Mouse (Mus musculus) kidney, adult 8-10 months (tissue): ENCODE data around the gene Trim65.

Experiments
- DNase-seq, 2 experiments: peaks; one replicate each; pipeline ENCODE4 v3.0.0; 2022

Trim65 gene

GRCm38 (mm10) chr11:116130488-116131205 is at the start of gene Trim65:
Gene Trim65 (minus strand): TSS chr11:116131128.
- DNase-seq, result peak; percentile 88 to 90

GRCm38 (mm10) chr11:116178411-116179121 is 47.6 kb upstream of the Trim65 start:
- DNase-seq, result no peak

- DNase-seq, result no peak
These were observed 45.1 kb upstream of the Trim65 start for GRCm38 (mm10) chr11:116176010-116176409.

- DNase-seq, result peak; percentile 77 to 78
These were observed 44.0 kb upstream of the Trim65 start for GRCm38 (mm10) chr11:116174775-116175448.

GRCm38 (mm10) chr11:116171959-116172358 is 41.0 kb upstream of the Trim65 start:
- DNase-seq, result peak in 1 of 2 experiments; percentile 61

- DNase-seq, result peak; percentile 52 to 62
These were observed 39.3 kb upstream of the Trim65 start for GRCm38 (mm10) chr11:116170003-116170800.

- DNase-seq, result no peak
These were observed 38.3 kb upstream of the Trim65 start for GRCm38 (mm10) chr11:116169214-116169613.

GRCm38 (mm10) chr11:116167884-116168439 is 37.0 kb upstream of the Trim65 start, which contains the start of gene Fbf1:
Gene Fbf1 (minus strand): TSS chr11:116168166.
- DNase-seq, result peak; percentile 94

GRCm38 (mm10) chr11:116167232-116167631 is 36.3 kb upstream of the Trim65 start:
- DNase-seq, result no peak

- DNase-seq, result peak; percentile 55
These were observed 32.1 kb upstream of the Trim65 start for GRCm38 (mm10) chr11:116163002-116163401.

GRCm38 (mm10) chr11:116162146-116162545 is 31.2 kb upstream of the Trim65 start:
- no peak for DNase-seq

- DNase-seq, result no peak
These were observed 30.4 kb upstream of the Trim65 start for GRCm38 (mm10) chr11:116161312-116161711.

- no peak for DNase-seq
These were observed 20.0 kb upstream of the Trim65 start for GRCm38 (mm10) chr11:116150960-116151359.

- DNase-seq, result no peak
These were observed 18.4 kb upstream of the Trim65 start for GRCm38 (mm10) chr11:116149341-116149740.

- no peak for DNase-seq
These were observed 17.9 kb upstream of the Trim65 start for GRCm38 (mm10) chr11:116148761-116149221.

- peak; percentile 74 to 81 for DNase-seq
These were observed 15.5 kb upstream of the Trim65 start for GRCm38 (mm10) chr11:116146294-116146985.

GRCm38 (mm10) chr11:116145481-116146293 is 14.8 kb upstream of the Trim65 start:
- DNase-seq, result peak in 1 of 2 experiments; percentile 36

- DNase-seq, result no peak
These were observed 12.5 kb upstream of the Trim65 start for GRCm38 (mm10) chr11:116143468-116143867.

- DNase-seq, result no peak
These were observed 11.5 kb upstream of the Trim65 start for GRCm38 (mm10) chr11:116142211-116142991.
